Mouse (Mus musculus): Measurements from ENCODE around the gene Park7. TPM values are rescaled to one million over a fixed set of nuclear protein-coding genes. Genes with fewer than 3 reads are reported as not detected.

Park7 gene
- polyA plus RNA-seq (2012; rRNA removed) (223 and 296 TPM in 2 replicates), polyA plus RNA-seq (2014; fragmentation: Nextera tagmentation; extraction: Ambion mirVana) (415 and 416 TPM in 2 replicates)

GRCm38 (mm10) chr4:150914290-150914733 lies at the start of gene Park7, which contains the start of gene Tnfrsf9:
TSS of gene Park7 (minus strand) at chr4:150914437.
TSS of gene Tnfrsf9 (plus strand) at chr4:150914562.
- Histone ChIP-seq H3K4me1 (ENCODE audit: control insufficient read depth, insufficient read depth, low read length) (peaks cover 13% of the 10 kb centered on the region), H3K27ac (replicated peaks; ENCODE audit: low read depth, low read length) (peak within 1 kb of the TSS; percentile 75), H3K36me3 (ENCODE audit: control insufficient read depth, insufficient read depth, low read length) (no peaks in the 10 kb centered on the region), H3K9me3 (ENCODE audit: control insufficient read depth, low read length) (no peaks in the 10 kb centered on the region), H3K4me3 (replicated peaks; ENCODE audit: low read length) (peak within 1 kb of the TSS; percentile 73), H3K9ac (ENCODE audit: low read depth, low read length, severe bottlenecking) (peak within 1 kb of the TSS; percentile 89), H3K4me2 (replicated peaks; ENCODE audit: low read depth, low read length, severe bottlenecking) (peak within 1 kb of the TSS; percentile 85), H3K27me3 (ENCODE audit: control insufficient read depth, insufficient read depth, low read length) (no peaks in the 10 kb centered on the region)
- WGBS = under 1% methylated on average over 47 of the region's 48 CpGs
- ATAC-seq (ENCODE audit: low FRiP score, low read depth) = peak; percentile 90
- DNase-seq (ENCODE audit: low spot score) = peak; percentile 98
- peak; percentile 74; the same call in 1 of the 2 replicates for TF ChIP-seq POLR2A (IDR thresholded peaks at IDR 0.05; ENCODE audit: borderline replicate concordance, extremely low read depth, insufficient read depth, insufficient read length)

- H3K9ac ChIP-seq (ENCODE audit: low read depth, low read length, severe bottlenecking) = no peak overlapping the region
- H3K27me3 ChIP-seq (ENCODE audit: control insufficient read depth, insufficient read depth, low read length) = no peaks in the 10 kb centered on the region
- no peak overlapping the region for H3K4me2 ChIP-seq (replicated peaks; ENCODE audit: low read depth, low read length, severe bottlenecking)
- no peaks in the 10 kb centered on the region for H3K4me1 ChIP-seq (ENCODE audit: control insufficient read depth, insufficient read depth, low read length)
- TF ChIP-seq POLR2A (IDR thresholded peaks at IDR 0.05; ENCODE audit: borderline replicate concordance, extremely low read depth, insufficient read depth, insufficient read length) = no peak
- DNase-seq (ENCODE audit: low spot score) = peak; percentile 4
- WGBS = 65% methylated on average over 2 of the region's 2 CpGs
- H3K27ac ChIP-seq (replicated peaks; ENCODE audit: low read depth, low read length) = no peak overlapping the region
- no peak overlapping the region for H3K4me3 ChIP-seq (replicated peaks; ENCODE audit: low read length)
- ATAC-seq (ENCODE audit: low FRiP score, low read depth) = no peak
- no peaks in the 10 kb centered on the region for H3K36me3 ChIP-seq (ENCODE audit: control insufficient read depth, insufficient read depth, low read length)
- H3K9me3 ChIP-seq (ENCODE audit: control insufficient read depth, low read length) = no peaks in the 10 kb centered on the region
These were observed 49.5 kb upstream of the Park7 start for GRCm38 (mm10) chr4:150963711-150964110.

DNA sequence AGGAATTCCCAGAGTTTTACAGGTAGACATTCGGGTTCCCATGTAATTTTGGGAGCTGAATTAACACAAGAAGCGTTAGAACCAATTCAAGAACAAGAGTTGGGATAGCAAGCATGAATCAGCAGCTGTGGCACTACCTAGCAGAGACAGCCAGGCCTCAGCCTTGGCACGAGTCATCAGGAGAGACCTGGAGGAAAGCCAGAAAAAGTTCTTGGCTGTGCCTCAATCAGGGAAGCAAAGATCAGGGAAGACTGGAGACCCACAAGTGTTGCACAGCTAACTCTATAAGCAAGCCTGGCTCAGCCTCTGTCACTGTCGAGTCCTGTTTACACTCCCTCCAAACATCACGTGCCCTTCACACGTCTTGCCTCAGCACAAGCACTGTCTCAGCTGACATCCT lies 48.0 kb upstream of the Park7 start:
- Histone ChIP-seq H3K4me2 (replicated peaks; ENCODE audit: low read depth, low read length, severe bottlenecking) (no peak overlapping the region), H3K9me3 (ENCODE audit: control insufficient read depth, low read length) (no peaks in the 10 kb centered on the region), H3K4me3 (replicated peaks; ENCODE audit: low read length) (no peak overlapping the region), H3K4me1 (ENCODE audit: control insufficient read depth, insufficient read depth, low read length) (no peaks in the 10 kb centered on the region), H3K9ac (ENCODE audit: low read depth, low read length, severe bottlenecking) (no peak overlapping the region), H3K27ac (replicated peaks; ENCODE audit: low read depth, low read length) (no peak overlapping the region), H3K27me3 (ENCODE audit: control insufficient read depth, insufficient read depth, low read length) (no peaks in the 10 kb centered on the region), H3K36me3 (ENCODE audit: control insufficient read depth, insufficient read depth, low read length) (no peaks in the 10 kb centered on the region)
- no peak for ATAC-seq (ENCODE audit: low FRiP score, low read depth)
- 50% methylated on average over 6 of the region's 6 CpGs for WGBS
- TF ChIP-seq POLR2A (IDR thresholded peaks at IDR 0.05; ENCODE audit: borderline replicate concordance, extremely low read depth, insufficient read depth, insufficient read length) = no peak
- no peak for DNase-seq (ENCODE audit: low spot score)

GRCm38 (mm10) chr4:150958536-150958935 lies 44.3 kb upstream of the Park7 start:
- H3K27ac ChIP-seq (replicated peaks; ENCODE audit: low read depth, low read length) = no peak overlapping the region
- no peak for TF ChIP-seq POLR2A (IDR thresholded peaks at IDR 0.05; ENCODE audit: borderline replicate concordance, extremely low read depth, insufficient read depth, insufficient read length)
- no peak overlapping the region for H3K9ac ChIP-seq (ENCODE audit: low read depth, low read length, severe bottlenecking)
- H3K4me3 ChIP-seq (replicated peaks; ENCODE audit: low read length) = no peak overlapping the region
- H3K36me3 ChIP-seq (ENCODE audit: control insufficient read depth, insufficient read depth, low read length) = no peaks in the 10 kb centered on the region
- H3K4me1 ChIP-seq (ENCODE audit: control insufficient read depth, insufficient read depth, low read length) = no peaks in the 10 kb centered on the region
- ATAC-seq (ENCODE audit: low FRiP score, low read depth) (no peak), DNase-seq (ENCODE audit: low spot score) (no peak)
- H3K9me3 ChIP-seq (ENCODE audit: control insufficient read depth, low read length) = no peaks in the 10 kb centered on the region
- 82% methylated on average over 7 of the region's 7 CpGs for WGBS
- H3K4me2 ChIP-seq (replicated peaks; ENCODE audit: low read depth, low read length, severe bottlenecking) = no peak overlapping the region
- H3K27me3 ChIP-seq (ENCODE audit: control insufficient read depth, insufficient read depth, low read length) = no peaks in the 10 kb centered on the region

- Histone ChIP-seq H3K4me3 (replicated peaks; ENCODE audit: low read length) (no peak overlapping the region), H3K27me3 (ENCODE audit: control insufficient read depth, insufficient read depth, low read length) (no peaks in the 10 kb centered on the region), H3K4me1 (ENCODE audit: control insufficient read depth, insufficient read depth, low read length) (no peaks in the 10 kb centered on the region), H3K9me3 (ENCODE audit: control insufficient read depth, low read length) (no peaks in the 10 kb centered on the region), H3K36me3 (ENCODE audit: control insufficient read depth, insufficient read depth, low read length) (no peaks in the 10 kb centered on the region), H3K27ac (replicated peaks; ENCODE audit: low read depth, low read length) (no peak overlapping the region), H3K4me2 (replicated peaks; ENCODE audit: low read depth, low read length, severe bottlenecking) (no peak overlapping the region), H3K9ac (ENCODE audit: low read depth, low read length, severe bottlenecking) (no peak overlapping the region)
- TF ChIP-seq POLR2A (IDR thresholded peaks at IDR 0.05; ENCODE audit: borderline replicate concordance, extremely low read depth, insufficient read depth, insufficient read length) = no peak
- ATAC-seq (ENCODE audit: low FRiP score, low read depth) (no peak), DNase-seq (ENCODE audit: low spot score) (no peak)
- 55% methylated on average over 1 of the region's 1 CpGs for WGBS
These were observed 42.8 kb upstream of the Park7 start for GRCm38 (mm10) chr4:150957106-150957458.
